Mouse (Mus musculus) heart, postnatal 0 days (tissue): Measurements from ENCODE around the gene Jmjd6. TPM values are rescaled to one million over a fixed set of nuclear protein-coding genes. Genes with fewer than 3 reads are reported as not detected.

Experiments
- ATAC-seq: fragments of 200-750 bp; cut with Nextera tagmentation; 2 replicates; pipeline ENCODE4 v1.8.0; 2017; ENCODE audit warnings: low read depth, moderate number of reproducible peaks, moderate library complexity; ENCODE audit not compliant: insufficient read depth
- DNase-seq: peaks from one replicate; pipeline ENCODE4 v3.0.0-alpha.2; 2016; ENCODE audit warnings: low spot score
- H3K27ac ChIP-seq: fragments of 300-500 bp; sonication (generic); 2 replicates; pipeline ENCODE4 v1.5.1; 2014; ENCODE audit warnings: low read depth, mild to moderate bottlenecking
- H3K27me3 ChIP-seq: fragments of 300-500 bp; sonication (generic); 2 replicates; pipeline ENCODE4 v1.6.1; 2014; ENCODE audit warnings: low read length, mixed read lengths; ENCODE audit not compliant: control insufficient read depth, insufficient read depth
- H3K36me3 ChIP-seq: fragments of 300-500 bp; sonication (generic); replicated peaks from 2 replicates; pipeline ENCODE4 v1.6.1; 2014; ENCODE audit warnings: low read length, mixed read lengths; ENCODE audit not compliant: control insufficient read depth, insufficient read depth
- H3K4me1 ChIP-seq: fragments of 300-500 bp; sonication (generic); 2 replicates; pipeline ENCODE4 v1.6.1; 2014; ENCODE audit warnings: antibody characterized with exemption; ENCODE audit not compliant: control insufficient read depth, insufficient read depth
- H3K4me2 ChIP-seq: fragments of 300-500 bp; sonication (generic); 2 replicates; pipeline ENCODE4 v1.6.1; 2014; ENCODE audit warnings: low read depth, mild to moderate bottlenecking, low read length, moderate library complexity
- H3K4me3 ChIP-seq: fragments of 300-500 bp; sonication (generic); 2 replicates; pipeline ENCODE4 v1.5.1; 2014; ENCODE audit warnings: low read depth, low read length
- H3K9ac ChIP-seq: fragments of 300-500 bp; sonication (generic); replicated peaks from 2 replicates; pipeline ENCODE4 v1.6.1; 2014; ENCODE audit warnings: low read depth, low read length, mixed read lengths
- H3K9me3 ChIP-seq: fragments of 300-500 bp; sonication (generic); replicated peaks from 2 replicates; pipeline ENCODE4 v1.6.1; 2016; ENCODE audit warnings: low read length; ENCODE audit not compliant: control insufficient read depth
- CTCF ChIP-seq: IDR thresholded peaks from 2 replicates; pipeline ENCODE4 v1.5.1; 2016; ENCODE audit warnings: antibody characterized with exemption, control low read depth, low read depth
- EP300 ChIP-seq: IDR thresholded peaks from 2 replicates; pipeline ENCODE4 v1.6.1; 2016; ENCODE audit warnings: antibody characterized with exemption, low read depth
- WGBS: fragments of 180-500 bp; shearing (Covaris S2); extraction: QIAGEN DNeasy Blood & Tissue Kit; methylation state at CpG from one replicate; pipeline ENCODE4 v1.1.7; 2014; 5-methylcytosine and 5-hydroxymethylcytosine counted together
- polyA plus RNA-seq: library from polyadenylated mRNA; unstranded; fragments of >200 nt; fragmentation: Nextera tagmentation; extraction: Ambion mirVana; gene quantifications from 2 replicates; pipeline ENCODE4 v1.2.1, GENCODE M21; 2015
- total RNA-seq: library from RNA; depleted of rRNA; stranded (reverse); fragments of >200 nt; gene quantifications from 2 replicates; pipeline ENCODE4 v1.2.3, GENCODE M21; 2014; ENCODE audit warnings: low replicate concordance

Gene Jmjd6
- total and polyA plus RNA-seq, 2 experiments from 2014 or later: 24.8 to 43.1 TPM

- TF ChIP-seq CTCF (no peak), EP300 (no peak)
- ATAC-seq (no peak), DNase-seq (no peak)
- H3K36me3 ChIP-seq: 0 out of 2 replicates have a peak, but pooled peaks cover 4% of the 10 kb centered on the region
- no peaks in the 10 kb centered on the region for H3K27me3 ChIP-seq
- 68% methylated on average over 3 of the region's 3 CpGs for WGBS
- H3K4me1 ChIP-seq: peaks cover 8% of the 10 kb centered on the region; the same call in 1 of the 2 replicates
- H3K9me3 ChIP-seq: no peaks in the 10 kb centered on the region
- no peak overlapping the region for H3K4me2 ChIP-seq
- no peak overlapping the region for H3K9ac ChIP-seq
- no peak overlapping the region for H3K4me3 ChIP-seq
- peak overlapping the region; percentile 66 for H3K27ac ChIP-seq
Observed at GRCm38 (mm10) chr11:116807526-116807925, 35.7 kb downstream of the Jmjd6 start.

- Histone ChIP-seq H3K4me3 (no peak overlapping the region), H3K9ac (no peak overlapping the region), H3K27me3 (no peaks in the 10 kb centered on the region), H3K9me3 (no peaks in the 10 kb centered on the region), H3K4me2 (no peak overlapping the region), H3K36me3 (0 out of 2 replicates have a peak, but pooled peaks cover 4% of the 10 kb centered on the region), H3K4me1 (peaks cover 7% of the 10 kb centered on the region; the same call in 1 of the 2 replicates), H3K27ac (0 out of 2 replicates have a peak overlapping the region, but pooled peaks have one; percentile 39)
- DNase-seq (peak; percentile 32), ATAC-seq (peak; percentile 24; the same call in 1 of the 2 replicates)
- TF ChIP-seq CTCF: no peak
- TF ChIP-seq EP300: no peak
- 58% methylated on average over 7 of the region's 7 CpGs for WGBS
Observed at GRCm38 (mm10) chr11:116807116-116807515, 36.1 kb downstream of the Jmjd6 start.

- H3K27me3 ChIP-seq: no peaks in the 10 kb centered on the region
- H3K4me2 ChIP-seq: no peak overlapping the region
- H3K9ac ChIP-seq: no peak overlapping the region
- TF ChIP-seq EP300: no peak
- H3K9me3 ChIP-seq: no peaks in the 10 kb centered on the region
- 0 out of 2 replicates have a peak, but pooled peaks cover 4% of the 10 kb centered on the region for H3K36me3 ChIP-seq
- peak overlapping the region; percentile 65 for H3K27ac ChIP-seq
- WGBS: 61% methylated on average over 15 of the region's 15 CpGs
- DNase-seq (peak; percentile 67), ATAC-seq (peak; percentile 28; the same call in 1 of the 2 replicates)
- H3K4me1 ChIP-seq: 0 out of 2 replicates have a peak, but pooled peaks cover 3% of the 10 kb centered on the region
- no peak overlapping the region for H3K4me3 ChIP-seq
Observed at GRCm38 (mm10) chr11:116806136-116807071, 36.8 kb downstream of the Jmjd6 start.

- Histone ChIP-seq H3K27ac (no peak overlapping the region), H3K9me3 (no peaks in the 10 kb centered on the region), H3K27me3 (no peaks in the 10 kb centered on the region), H3K36me3 (no peaks in the 10 kb centered on the region), H3K4me2 (no peak overlapping the region), H3K4me3 (no peak overlapping the region), H3K4me1 (no peaks in the 10 kb centered on the region; the same call in none of the 2 replicates), H3K9ac (no peak overlapping the region)
- TF ChIP-seq CTCF: no peak
- TF ChIP-seq EP300: no peak
- DNase-seq: no peak
- WGBS: 76% methylated on average over 5 of the region's 5 CpGs
- ATAC-seq: no peak
Observed at GRCm38 (mm10) chr11:116802709-116803108, 40.5 kb downstream of the Jmjd6 start.

- WGBS: 54% methylated on average over 5 of the region's 5 CpGs
- H3K4me2 ChIP-seq: no peak overlapping the region
- TF ChIP-seq EP300 (no peak), CTCF (no peak)
- H3K27ac ChIP-seq: no peak overlapping the region; the same call in 1 of the 2 replicates
- H3K27me3 ChIP-seq: no peaks in the 10 kb centered on the region
- H3K4me3 ChIP-seq: no peak overlapping the region
- DNase-seq: no peak
- H3K4me1 ChIP-seq: no peaks in the 10 kb centered on the region; the same call in none of the 2 replicates
- no peaks in the 10 kb centered on the region for H3K9me3 ChIP-seq
- ATAC-seq: no peak
- no peak overlapping the region for H3K9ac ChIP-seq
- no peaks in the 10 kb centered on the region for H3K36me3 ChIP-seq
Observed at GRCm38 (mm10) chr11:116801106-116801505, 42.1 kb downstream of the Jmjd6 start.
